Mouse (Mus musculus) liver, embryonic 16.5 days (tissue): ENCODE data around the gene Pih1d2. TPM values are rescaled to one million over a fixed set of nuclear protein-coding genes. Genes with fewer than 3 reads are reported as not detected.

ENCODE experiments used
- ATAC-seq: fragments of 200-750 bp; cut with Nextera tagmentation; 2 replicates; pipeline ENCODE4 v1.8.0; 2017; ENCODE audit warnings: low read depth, mild to moderate bottlenecking, moderate number of reproducible peaks, moderate library complexity
- H3K27ac ChIP-seq: fragments of 300-500 bp; sonication (generic); 2 replicates; pipeline ENCODE4 v1.5.1; 2014; ENCODE audit warnings: mild to moderate bottlenecking, low read length
- H3K27me3 ChIP-seq: fragments of 300-500 bp; sonication (generic); 2 replicates; pipeline ENCODE4 v1.6.1; 2014; ENCODE audit warnings: low read depth, low read length, mixed read lengths; ENCODE audit not compliant: control insufficient read depth, insufficient read depth
- H3K36me3 ChIP-seq: fragments of 300-500 bp; sonication (generic); 2 replicates; pipeline ENCODE4 v1.6.1; 2014; ENCODE audit warnings: mild to moderate bottlenecking; ENCODE audit not compliant: control insufficient read depth, insufficient read depth
- H3K4me1 ChIP-seq: fragments of 300-500 bp; sonication (generic); 2 replicates; pipeline ENCODE4 v1.6.1; 2014; ENCODE audit warnings: low read depth, low read length, mixed read lengths; ENCODE audit not compliant: control insufficient read depth
- H3K4me2 ChIP-seq: fragments of 300-500 bp; sonication (generic); 2 replicates; pipeline ENCODE4 v1.6.1; 2014; ENCODE audit warnings: low read depth, low read length, mixed read lengths
- H3K4me3 ChIP-seq: fragments of 300-500 bp; sonication (generic); 2 replicates; pipeline ENCODE4 v1.5.1; 2014; ENCODE audit warnings: low read depth, mild to moderate bottlenecking, low read length
- H3K9ac ChIP-seq: fragments of 300-500 bp; sonication (generic); 2 replicates; pipeline ENCODE4 v1.6.1; 2014; ENCODE audit warnings: low read depth, low read length
- H3K9me3 ChIP-seq: fragments of 300-500 bp; sonication (generic); replicated peaks from 2 replicates; pipeline ENCODE4 v1.6.1; 2016; ENCODE audit warnings: low read length; ENCODE audit not compliant: control insufficient read depth
- WGBS: fragments of 180-500 bp; shearing (Covaris S2); extraction: QIAGEN DNeasy Blood & Tissue Kit; methylation state at CpG from one replicate; pipeline ENCODE4 v1.1.7; 2014; ENCODE audit not compliant: insufficient replicate concordance; 5-methylcytosine and 5-hydroxymethylcytosine counted together
- polyA plus RNA-seq: library from polyadenylated mRNA; unstranded; fragments of >200 nt; fragmentation: Nextera tagmentation; extraction: Ambion mirVana; gene quantifications from 2 replicates; pipeline ENCODE4 v1.2.1, GENCODE M21; 2015

Pih1d2 gene
- 0.55 and 0.90 TPM in 2 replicates for polyA plus RNA-seq

DNA sequence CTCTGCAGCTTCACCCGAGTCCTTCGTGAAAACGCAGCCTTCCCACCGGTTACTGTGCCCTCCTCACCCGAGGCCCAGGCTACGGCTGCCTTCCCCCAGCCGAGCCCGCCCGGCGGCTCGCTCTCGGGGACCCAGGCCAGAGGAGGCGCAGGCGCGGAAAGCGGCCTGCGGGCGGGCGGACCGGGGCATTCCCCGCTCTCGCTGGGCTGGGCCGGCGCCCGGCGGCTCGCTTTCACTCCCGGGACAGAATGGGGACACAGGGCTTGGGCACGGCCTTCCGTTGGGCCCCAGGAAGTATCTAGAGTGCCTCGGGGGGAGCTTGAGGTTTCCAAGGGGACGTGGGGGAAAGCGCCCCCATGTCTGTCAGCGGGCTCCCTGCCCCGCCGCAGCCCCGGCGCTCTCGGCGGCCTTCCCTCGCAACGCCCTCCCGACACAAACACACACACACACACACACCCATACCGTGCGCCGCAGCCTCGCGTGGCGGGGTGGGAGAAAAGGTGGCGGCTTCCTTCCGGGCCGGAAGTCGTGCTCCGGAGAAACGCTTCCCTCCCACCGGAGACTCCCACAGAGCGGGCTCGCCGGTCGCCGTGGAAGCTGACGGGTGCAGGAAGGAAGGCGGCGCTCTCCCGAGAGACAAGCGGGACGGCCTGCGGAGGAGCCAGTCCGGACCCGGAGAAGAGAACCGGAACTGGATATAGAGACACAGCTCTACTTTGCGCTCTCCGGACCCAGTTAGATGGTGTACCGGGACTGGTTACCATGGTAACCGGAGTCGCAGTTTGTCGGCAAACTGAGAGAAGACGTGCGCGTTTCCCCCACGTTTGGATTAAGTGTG lies at the start of gene Pih1d2, which contains the start of gene Nkapd1:
TSS of gene Pih1d2 (plus strand) at position 556 of the 838 bp plus-strand sequence.
TSS of gene Nkapd1 (minus strand) at position 699 of the 838 bp plus-strand sequence.
- no peaks in the 10 kb centered on the region for H3K27me3 ChIP-seq
- peak within 1 kb of the TSS; percentile 95 for H3K9ac ChIP-seq
- H3K9me3 ChIP-seq, result no peaks in the 10 kb centered on the region
- ATAC-seq, result peak; percentile 90
- H3K4me1 ChIP-seq, result peaks cover 8% of the 10 kb centered on the region
- peaks cover 14% of the 10 kb centered on the region for H3K36me3 ChIP-seq
- peak within 1 kb of the TSS; percentile 95 for H3K27ac ChIP-seq
- peak within 1 kb of the TSS; percentile 79 for H3K4me2 ChIP-seq
- under 1% methylated on average over 80 of the region's 81 CpGs for WGBS
- H3K4me3 ChIP-seq, result peak within 1 kb of the TSS; percentile 98

DNA sequence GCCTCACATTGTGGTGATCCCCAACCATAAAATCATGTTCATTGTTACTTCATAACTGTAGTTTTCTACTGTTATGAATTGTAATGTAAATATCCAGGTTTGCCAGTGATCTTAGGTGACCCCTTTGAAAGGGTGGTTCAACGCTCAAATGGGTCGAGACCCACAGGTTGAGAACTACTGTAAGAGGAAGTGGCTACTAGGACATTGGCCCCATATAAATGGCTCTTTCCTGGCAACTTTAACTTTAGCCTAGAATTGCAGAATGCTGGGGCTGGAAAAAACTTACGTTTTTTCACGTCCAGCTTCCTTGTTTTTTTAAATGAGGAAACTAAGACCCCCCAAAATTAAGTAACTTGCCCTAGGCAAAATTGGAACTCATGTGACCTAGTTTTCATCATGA lies 49.7 kb upstream of the Pih1d2 start:
- Histone ChIP-seq H3K9me3 (no peaks in the 10 kb centered on the region), H3K4me3 (no peak overlapping the region), H3K36me3 (no peaks in the 10 kb centered on the region), H3K9ac (no peak overlapping the region), H3K4me1 (no peaks in the 10 kb centered on the region), H3K4me2 (no peak overlapping the region), H3K27me3 (no peaks in the 10 kb centered on the region), H3K27ac (no peak overlapping the region)
- 47% methylated on average over 4 of the region's 4 CpGs for WGBS
- no peak for ATAC-seq

- Histone ChIP-seq H3K9me3 (no peaks in the 10 kb centered on the region), H3K4me3 (no peak overlapping the region), H3K9ac (no peak overlapping the region), H3K27ac (no peak overlapping the region; the same call in 1 of the 2 replicates), H3K36me3 (no peaks in the 10 kb centered on the region), H3K27me3 (no peaks in the 10 kb centered on the region), H3K4me1 (no peaks in the 10 kb centered on the region), H3K4me2 (no peak overlapping the region)
- no peak for ATAC-seq
- 64% methylated on average over 2 of the region's 2 CpGs for WGBS
These were observed 49.2 kb upstream of the Pih1d2 start for GRCm38 (mm10) chr9:50567881-50568280.

GRCm38 (mm10) chr9:50569599-50570525 lies 47.3 kb upstream of the Pih1d2 start:
- Histone ChIP-seq H3K4me2 (no peak overlapping the region), H3K4me3 (no peak overlapping the region), H3K9ac (no peak overlapping the region), H3K27ac (no peak overlapping the region), H3K9me3 (no peaks in the 10 kb centered on the region), H3K36me3 (no peaks in the 10 kb centered on the region), H3K27me3 (no peaks in the 10 kb centered on the region), H3K4me1 (no peaks in the 10 kb centered on the region)
- no peak for ATAC-seq
- 62% methylated on average over 10 of the region's 10 CpGs for WGBS

- Histone ChIP-seq H3K36me3 (no peaks in the 10 kb centered on the region), H3K4me1 (no peaks in the 10 kb centered on the region), H3K9ac (no peak overlapping the region), H3K27me3 (no peaks in the 10 kb centered on the region), H3K4me2 (no peak overlapping the region), H3K27ac (no peak overlapping the region), H3K4me3 (no peak overlapping the region), H3K9me3 (no peaks in the 10 kb centered on the region)
- ATAC-seq, result no peak
- 46% methylated on average over 4 of the region's 4 CpGs for WGBS
These were observed 36.8 kb upstream of the Pih1d2 start for GRCm38 (mm10) chr9:50580370-50580769.

GRCm38 (mm10) chr9:50585145-50585818 lies 31.8 kb upstream of the Pih1d2 start:
- no peak for ATAC-seq
- Histone ChIP-seq H3K27me3 (no peaks in the 10 kb centered on the region), H3K4me1 (no peaks in the 10 kb centered on the region; the same call in 1 of the 2 replicates), H3K36me3 (no peaks in the 10 kb centered on the region), H3K9me3 (no peaks in the 10 kb centered on the region), H3K4me2 (no peak overlapping the region), H3K9ac (no peak overlapping the region), H3K27ac (no peak overlapping the region), H3K4me3 (no peak overlapping the region)
- 57% methylated on average over 6 of the region's 6 CpGs for WGBS

DNA sequence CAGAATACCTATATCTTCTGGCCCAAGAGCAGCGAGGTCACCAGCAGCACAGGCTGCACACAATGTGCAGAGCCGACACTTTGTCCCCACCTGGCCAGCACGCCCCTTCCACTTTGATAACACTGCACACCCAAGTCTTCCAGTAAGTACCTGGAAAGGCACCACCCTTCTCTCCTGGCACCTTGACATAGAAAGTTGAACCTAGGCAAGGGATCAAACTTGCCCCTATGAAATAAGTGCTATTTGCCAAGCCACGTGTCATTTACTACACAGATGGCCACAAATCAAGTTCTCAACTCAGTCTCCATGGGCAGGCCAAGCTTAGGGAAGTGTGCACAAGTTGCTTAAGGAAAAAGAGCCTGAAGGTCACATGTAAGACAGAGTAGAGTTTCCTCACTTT lies 30.2 kb upstream of the Pih1d2 start:
- Histone ChIP-seq H3K27ac (no peak overlapping the region), H3K4me1 (no peaks in the 10 kb centered on the region; the same call in 1 of the 2 replicates), H3K4me3 (no peak overlapping the region), H3K27me3 (no peaks in the 10 kb centered on the region), H3K9ac (no peak overlapping the region), H3K9me3 (no peaks in the 10 kb centered on the region), H3K36me3 (no peaks in the 10 kb centered on the region), H3K4me2 (no peak overlapping the region)
- WGBS, result 47% methylated on average over 4 of the region's 4 CpGs
- no peak for ATAC-seq

- WGBS, result 48% methylated on average over 10 of the region's 10 CpGs
- H3K27ac ChIP-seq, result peak overlapping the region; percentile 8; the same call in 1 of the 2 replicates
These were observed 26.1 kb upstream of the Pih1d2 start for GRCm38 (mm10) chr9:50590856-50591518.

More at GRCm38 (mm10) chr9:50590856-50591518, 26.1 kb upstream of the Pih1d2 start:
- Histone ChIP-seq H3K4me2 (no peak overlapping the region), H3K4me3 (no peak overlapping the region), H3K36me3 (peaks cover 3% of the 10 kb centered on the region; the same call in 1 of the 2 replicates), H3K9ac (no peak overlapping the region), H3K4me1 (peaks cover 2% of the 10 kb centered on the region), H3K9me3 (no peaks in the 10 kb centered on the region), H3K27me3 (no peaks in the 10 kb centered on the region)
- peak; percentile 5; the same call in 1 of the 2 replicates for ATAC-seq
